Mouse (Mus musculus) neural tube, embryonic 12.5 days (tissue): ENCODE data around the gene Rnf182. TPM values are rescaled to one million over a fixed set of nuclear protein-coding genes. Genes with fewer than 3 reads are reported as not detected.

ENCODE experiments used
- ATAC-seq: fragments of 200-750 bp; cut with Nextera tagmentation; 2 replicates; pipeline ENCODE4 v1.8.0; 2017; ENCODE audit warnings: low read depth, mild to moderate bottlenecking, moderate TSS enrichment, moderate library complexity; ENCODE audit not compliant: low FRiP score
- H3K27ac ChIP-seq: fragments of 300-500 bp; sonication (generic); 2 replicates; pipeline ENCODE4 v1.5.1; 2016
- H3K27me3 ChIP-seq: fragments of 300-500 bp; sonication (generic); replicated peaks from 2 replicates; pipeline ENCODE4 v1.6.1; 2016; ENCODE audit warnings: mild to moderate bottlenecking
- H3K36me3 ChIP-seq: fragments of 300-500 bp; sonication (generic); 2 replicates; pipeline ENCODE4 v1.6.1; 2016; ENCODE audit warnings: mild to moderate bottlenecking
- H3K4me1 ChIP-seq: fragments of 300-500 bp; sonication (generic); 2 replicates; pipeline ENCODE4 v1.6.1; 2016
- H3K4me2 ChIP-seq: fragments of 300-500 bp; sonication (generic); replicated peaks from 2 replicates; pipeline ENCODE4 v1.6.1; 2016; ENCODE audit warnings: mild to moderate bottlenecking
- H3K4me3 ChIP-seq: fragments of 300-500 bp; sonication (generic); 2 replicates; pipeline ENCODE4 v1.5.1; 2016
- H3K9ac ChIP-seq: fragments of 300-500 bp; sonication (generic); 2 replicates; pipeline ENCODE4 v1.6.1; 2016; ENCODE audit warnings: mild to moderate bottlenecking
- H3K9me3 ChIP-seq: fragments of 300-500 bp; sonication (generic); 2 replicates; pipeline ENCODE4 v1.6.1; 2016; ENCODE audit warnings: mild to moderate bottlenecking
- WGBS: fragments of 180-500 bp; shearing (Covaris S2); methylation state at CpG from one replicate; pipeline ENCODE4 v1.1.7; 2016; 5-methylcytosine and 5-hydroxymethylcytosine counted together
- polyA plus RNA-seq: library from polyadenylated mRNA; unstranded; fragments of >200 nt; fragmentation: Nextera tagmentation; extraction: Ambion mirVana; gene quantifications from 2 replicates; pipeline ENCODE4 v1.2.1, GENCODE M21; 2016

The Rnf182 gene
- polyA plus RNA-seq, 1 experiment from 2014 or later: 9.1 TPM

DNA sequence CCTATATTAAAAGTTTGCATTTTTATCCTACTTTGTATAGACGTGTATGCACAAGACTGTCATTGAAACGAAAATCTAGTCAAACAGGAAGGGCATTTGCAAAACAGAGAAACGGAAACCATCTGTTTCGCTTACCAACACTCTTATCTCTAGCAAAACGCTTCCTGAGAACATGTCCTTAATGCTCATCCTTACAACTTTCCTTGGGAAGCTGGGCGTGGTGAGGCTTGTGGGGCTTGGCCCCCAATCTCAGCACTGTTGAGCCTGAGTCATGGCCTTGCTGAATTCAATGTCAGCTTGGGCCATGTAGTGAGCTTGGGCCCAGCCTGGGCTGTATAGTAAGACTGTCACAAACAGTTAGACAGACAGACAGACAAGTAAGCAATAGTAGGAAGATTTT lies 51.4 kb downstream of the Rnf182 start:
- Histone ChIP-seq H3K36me3 (no peaks in the 10 kb centered on the region), H3K4me3 (no peak overlapping the region), H3K4me1 (no peaks in the 10 kb centered on the region), H3K9ac (no peak overlapping the region), H3K9me3 (no peaks in the 10 kb centered on the region), H3K27me3 (no peaks in the 10 kb centered on the region), H3K4me2 (no peak overlapping the region), H3K27ac (no peak overlapping the region)
- no peak for ATAC-seq
- WGBS: 92% methylated on average over 6 of the region's 6 CpGs

DNA sequence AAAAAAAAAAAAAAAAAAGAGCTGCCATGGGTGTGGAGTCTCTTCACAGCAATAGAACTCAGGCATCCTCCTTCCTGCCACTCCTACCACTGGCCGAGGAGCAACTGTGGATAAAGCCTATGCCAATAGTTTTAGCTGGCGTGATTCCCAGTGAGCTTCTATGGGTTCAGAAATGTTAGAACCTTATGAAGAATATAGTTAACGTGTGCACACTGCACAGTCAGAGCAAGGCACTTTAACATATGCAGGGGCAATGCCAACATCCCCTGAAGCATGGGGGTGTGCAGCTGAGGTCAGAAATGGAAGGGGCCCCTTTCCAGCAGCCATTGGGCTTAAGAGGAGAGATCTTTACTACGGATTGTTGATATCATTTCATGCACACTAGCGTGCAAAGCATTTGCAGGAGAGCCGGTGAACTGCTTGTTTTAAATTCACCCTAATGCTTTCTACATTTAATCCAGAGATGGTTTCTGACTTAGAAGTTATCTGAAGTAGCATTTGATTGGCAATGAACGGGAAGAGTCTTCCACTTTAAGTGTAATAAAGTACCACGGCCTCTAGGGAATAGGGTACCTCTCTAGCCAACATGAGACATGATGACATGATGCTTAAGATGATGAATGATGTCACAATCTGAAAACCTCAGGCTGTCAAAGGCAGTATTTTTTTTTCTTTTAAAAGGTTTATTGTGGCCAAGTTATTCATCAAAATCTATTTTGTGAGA lies 61.8 kb downstream of the Rnf182 start:
- H3K27ac ChIP-seq: no peak overlapping the region
- no peak for ATAC-seq
- H3K4me2 ChIP-seq: no peak overlapping the region
- H3K36me3 ChIP-seq: no peaks in the 10 kb centered on the region
- no peak overlapping the region for H3K4me3 ChIP-seq
- H3K27me3 ChIP-seq: no peaks in the 10 kb centered on the region
- H3K9ac ChIP-seq: no peak overlapping the region
- 89% methylated on average over 8 of the region's 8 CpGs for WGBS
- H3K4me1 ChIP-seq: no peaks in the 10 kb centered on the region
- no peaks in the 10 kb centered on the region for H3K9me3 ChIP-seq

DNA sequence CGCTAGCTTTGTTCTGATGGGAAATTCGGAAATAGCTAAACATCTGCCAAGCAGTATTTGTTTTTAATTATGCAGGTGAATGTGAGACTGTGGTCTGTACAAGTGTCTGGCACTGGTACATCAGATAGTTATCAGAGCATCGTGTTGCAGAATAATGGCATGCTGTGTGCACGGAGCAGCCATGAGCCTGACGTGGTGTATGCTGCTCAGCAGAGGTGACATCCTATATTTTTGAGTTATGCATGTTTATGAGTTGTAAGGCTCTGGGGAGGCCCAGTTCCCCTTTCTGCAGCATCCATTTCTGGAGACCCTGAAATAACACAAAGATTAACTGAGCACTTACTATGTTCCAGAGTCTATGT lies 62.4 kb downstream of the Rnf182 start:
- no peaks in the 10 kb centered on the region for H3K9me3 ChIP-seq
- WGBS: 82% methylated on average over 5 of the region's 5 CpGs
- H3K27ac ChIP-seq: no peak overlapping the region
- H3K4me2 ChIP-seq: no peak overlapping the region
- H3K36me3 ChIP-seq: no peaks in the 10 kb centered on the region
- H3K4me1 ChIP-seq: no peaks in the 10 kb centered on the region
- H3K4me3 ChIP-seq: no peak overlapping the region
- no peak for ATAC-seq
- no peak overlapping the region for H3K9ac ChIP-seq
- no peaks in the 10 kb centered on the region for H3K27me3 ChIP-seq

DNA sequence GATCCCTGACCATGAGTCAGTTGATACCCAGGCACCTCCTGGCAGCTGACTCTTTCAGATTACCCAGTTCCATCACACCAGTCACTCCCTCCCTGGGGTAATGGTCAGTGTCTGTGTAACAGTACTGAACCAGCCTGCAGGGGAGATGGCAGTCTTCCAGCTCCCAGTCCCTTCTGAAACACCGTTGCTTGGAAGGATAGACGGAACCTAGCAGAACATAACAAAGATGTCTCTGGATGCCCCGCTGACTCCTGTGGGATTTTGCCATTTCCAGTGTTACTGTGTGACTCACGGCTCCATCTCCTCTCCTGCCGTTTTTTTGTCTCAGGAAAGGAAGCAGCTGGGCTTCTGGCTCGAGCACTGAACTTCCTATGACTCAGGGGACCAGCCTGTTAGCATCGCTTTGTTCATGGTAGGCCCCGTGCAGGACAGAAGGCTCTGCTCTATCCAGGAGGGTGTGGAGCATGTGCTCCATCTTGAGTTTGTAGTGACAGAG lies 69.0 kb downstream of the Rnf182 start:
- Histone ChIP-seq H3K4me2 (0 out of 2 replicates have a peak overlapping the region, but pooled peaks have one; percentile 7), H3K9me3 (no peaks in the 10 kb centered on the region), H3K9ac (no peak overlapping the region), H3K27me3 (no peaks in the 10 kb centered on the region), H3K27ac (no peak overlapping the region), H3K4me3 (no peak overlapping the region), H3K4me1 (peaks cover 6% of the 10 kb centered on the region), H3K36me3 (no peaks in the 10 kb centered on the region)
- ATAC-seq: peak; percentile 58; the same call in 1 of the 2 replicates
- WGBS: 51% methylated on average over 8 of the region's 8 CpGs

DNA sequence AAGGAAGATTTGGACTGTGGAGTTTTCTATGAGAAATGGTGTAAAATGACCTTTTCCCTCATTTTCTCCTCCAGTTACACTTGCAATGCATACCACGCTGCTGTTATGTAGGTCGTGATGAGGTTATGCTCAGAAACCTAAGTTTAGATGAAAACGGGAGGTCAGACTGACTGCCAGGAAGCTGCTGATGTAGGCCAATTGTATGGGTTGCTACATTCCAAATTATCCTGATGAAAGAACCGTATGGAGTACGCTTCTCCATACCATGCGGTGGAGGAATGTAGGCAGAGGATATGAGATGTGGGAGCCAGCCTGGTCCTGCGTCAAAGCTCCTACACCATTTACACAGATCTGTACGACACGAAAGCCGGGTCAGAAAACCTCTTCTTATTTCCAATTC lies 72.6 kb downstream of the Rnf182 start:
- WGBS: 94% methylated on average over 10 of the region's 10 CpGs
- H3K9me3 ChIP-seq: no peaks in the 10 kb centered on the region

DNA sequence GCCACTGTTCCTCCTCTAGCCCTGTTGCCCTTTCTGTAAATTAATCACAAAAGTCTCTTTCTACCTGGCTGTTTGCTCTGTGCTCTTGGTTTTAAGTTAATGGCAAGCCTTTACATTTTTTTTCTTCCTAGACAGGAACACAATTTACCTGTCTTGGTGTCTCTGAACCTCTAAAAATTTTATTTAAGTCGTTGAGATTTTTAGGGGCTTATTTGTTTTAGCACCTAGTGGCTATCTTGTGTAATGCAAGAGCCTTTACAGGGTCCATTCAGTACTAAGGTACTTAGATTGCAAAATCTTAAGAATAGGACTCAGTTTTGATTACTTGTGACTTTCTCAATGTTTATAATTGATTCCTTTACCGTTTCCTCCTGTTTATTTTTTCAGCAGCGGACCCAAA lies 76.2 kb downstream of the Rnf182 start:
- peaks cover 8% of the 10 kb centered on the region for H3K4me1 ChIP-seq
- H3K4me3 ChIP-seq: no peak overlapping the region
- H3K27me3 ChIP-seq: no peaks in the 10 kb centered on the region
- ATAC-seq: no peak
- no peak overlapping the region for H3K9ac ChIP-seq
- no peak overlapping the region for H3K4me2 ChIP-seq
- WGBS: 71% methylated on average over 3 of the region's 3 CpGs
- no peak overlapping the region for H3K27ac ChIP-seq
- no peaks in the 10 kb centered on the region for H3K9me3 ChIP-seq
- no peaks in the 10 kb centered on the region for H3K36me3 ChIP-seq

More for the DNA sequence above, 72.6 kb downstream of the Rnf182 start:
- H3K9ac ChIP-seq: no peak overlapping the region
- no peak overlapping the region for H3K27ac ChIP-seq
- H3K4me1 ChIP-seq: peaks cover 14% of the 10 kb centered on the region
- no peak for ATAC-seq
- H3K27me3 ChIP-seq: no peaks in the 10 kb centered on the region
- no peaks in the 10 kb centered on the region for H3K36me3 ChIP-seq
- H3K4me3 ChIP-seq: no peak overlapping the region
- no peak overlapping the region for H3K4me2 ChIP-seq

DNA sequence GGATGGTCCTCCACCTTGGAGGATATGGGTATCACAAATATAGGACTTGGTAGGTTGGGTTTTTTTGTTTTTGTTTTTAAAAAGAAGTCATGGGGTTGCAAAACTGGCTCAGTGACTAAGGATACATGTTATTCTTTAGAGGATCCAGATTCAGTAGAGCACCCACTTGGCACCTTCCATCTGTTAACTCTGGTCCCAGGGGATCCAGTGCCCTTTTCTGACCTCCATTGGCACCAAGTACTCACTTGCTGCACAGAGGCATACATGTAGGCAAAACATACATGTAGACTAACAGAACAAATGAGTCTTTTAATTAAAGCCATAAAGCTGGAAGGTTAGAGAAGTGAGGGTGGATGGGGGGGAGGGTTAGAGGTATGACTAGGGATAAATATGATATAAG lies 80.0 kb downstream of the Rnf182 start:
- H3K9me3 ChIP-seq: no peaks in the 10 kb centered on the region
- H3K4me1 ChIP-seq: peaks cover 8% of the 10 kb centered on the region; the same call in 1 of the 2 replicates
- H3K4me3 ChIP-seq: no peak overlapping the region
- H3K27ac ChIP-seq: no peak overlapping the region
- ATAC-seq: no peak
- no peaks in the 10 kb centered on the region for H3K27me3 ChIP-seq
- H3K9ac ChIP-seq: no peak overlapping the region
- H3K4me2 ChIP-seq: no peak overlapping the region
- H3K36me3 ChIP-seq: no peaks in the 10 kb centered on the region

DNA sequence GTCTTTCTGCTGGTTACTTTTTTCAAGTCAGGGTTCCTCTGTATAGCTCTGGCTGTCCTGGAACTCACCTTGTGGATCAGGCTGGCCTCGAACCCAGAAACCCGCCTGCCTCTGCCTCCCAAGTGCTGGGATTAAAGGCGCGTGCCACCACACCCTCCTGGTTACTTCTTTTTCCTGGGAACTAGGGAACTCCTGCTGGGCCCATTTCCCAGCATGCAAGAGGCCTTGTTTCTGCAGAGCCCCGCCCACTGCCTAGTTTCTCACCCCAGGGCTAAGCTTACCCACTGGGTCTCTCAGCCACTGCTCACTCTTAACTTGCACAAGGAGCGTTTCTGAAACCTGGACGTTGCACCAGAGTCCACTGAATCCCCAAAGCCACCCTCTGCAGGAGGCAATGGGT lies 80.5 kb downstream of the Rnf182 start:
- 86% methylated on average over 7 of the region's 7 CpGs for WGBS
- Histone ChIP-seq H3K27ac (no peak overlapping the region), H3K36me3 (no peaks in the 10 kb centered on the region), H3K4me2 (no peak overlapping the region), H3K27me3 (no peaks in the 10 kb centered on the region), H3K4me1 (0 out of 2 replicates have a peak, but pooled peaks cover 4% of the 10 kb centered on the region), H3K9me3 (no peaks in the 10 kb centered on the region), H3K9ac (no peak overlapping the region), H3K4me3 (no peak overlapping the region)
- no peak for ATAC-seq

DNA sequence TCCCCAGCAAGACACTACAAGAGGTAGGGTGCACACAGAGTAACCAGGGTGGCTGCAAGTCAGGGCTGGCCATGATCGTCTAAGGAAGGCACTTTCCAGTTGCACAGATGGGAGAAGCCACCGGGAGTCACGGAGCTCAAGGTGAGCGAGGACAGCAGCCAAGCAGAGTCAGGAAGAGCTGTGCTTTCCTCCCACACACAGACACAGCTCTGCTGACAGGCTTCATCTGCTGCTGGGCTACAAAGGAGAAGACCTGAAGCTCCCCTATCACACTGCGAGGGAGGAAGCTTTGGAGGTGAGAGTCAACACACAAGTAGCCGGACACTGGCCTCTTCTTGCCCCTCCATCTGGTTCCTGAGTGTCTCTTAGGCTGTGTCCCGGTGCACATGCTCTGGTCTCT lies 83.0 kb downstream of the Rnf182 start:
- Histone ChIP-seq H3K9me3 (no peaks in the 10 kb centered on the region), H3K4me3 (no peak overlapping the region), H3K27ac (no peak overlapping the region), H3K9ac (no peak overlapping the region), H3K27me3 (no peaks in the 10 kb centered on the region), H3K4me1 (no peaks in the 10 kb centered on the region), H3K36me3 (no peaks in the 10 kb centered on the region), H3K4me2 (no peak overlapping the region)
- WGBS: 84% methylated on average over 7 of the region's 7 CpGs
- no peak for ATAC-seq

DNA sequence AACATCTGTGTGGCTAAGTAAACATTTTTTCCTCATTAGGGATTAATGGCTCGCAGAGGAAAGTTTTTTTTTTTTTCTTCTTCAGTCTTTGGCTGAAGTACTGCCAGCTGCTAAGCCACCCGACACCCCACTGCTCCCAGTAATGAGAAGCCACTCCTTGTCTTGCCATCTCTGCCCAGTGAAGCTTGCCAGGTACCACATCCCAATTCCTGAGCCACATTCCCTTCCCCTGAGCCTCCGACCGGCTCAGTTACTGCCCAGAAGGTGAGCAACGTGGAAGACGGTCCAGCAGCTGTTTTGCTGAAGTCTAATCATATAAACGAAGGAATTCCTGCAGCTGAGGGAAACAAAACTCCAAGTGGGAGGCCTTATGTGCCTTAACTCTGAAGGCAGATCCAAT lies 88.0 kb downstream of the Rnf182 start:
- 70% methylated on average over 7 of the region's 7 CpGs for WGBS
- no peaks in the 10 kb centered on the region for H3K9me3 ChIP-seq
- H3K9ac ChIP-seq: no peak overlapping the region
- H3K4me2 ChIP-seq: no peak overlapping the region
- no peaks in the 10 kb centered on the region for H3K36me3 ChIP-seq
- H3K4me3 ChIP-seq: no peak overlapping the region
- no peaks in the 10 kb centered on the region for H3K27me3 ChIP-seq
- no peaks in the 10 kb centered on the region for H3K4me1 ChIP-seq
- H3K27ac ChIP-seq: no peak overlapping the region
- no peak for ATAC-seq

DNA sequence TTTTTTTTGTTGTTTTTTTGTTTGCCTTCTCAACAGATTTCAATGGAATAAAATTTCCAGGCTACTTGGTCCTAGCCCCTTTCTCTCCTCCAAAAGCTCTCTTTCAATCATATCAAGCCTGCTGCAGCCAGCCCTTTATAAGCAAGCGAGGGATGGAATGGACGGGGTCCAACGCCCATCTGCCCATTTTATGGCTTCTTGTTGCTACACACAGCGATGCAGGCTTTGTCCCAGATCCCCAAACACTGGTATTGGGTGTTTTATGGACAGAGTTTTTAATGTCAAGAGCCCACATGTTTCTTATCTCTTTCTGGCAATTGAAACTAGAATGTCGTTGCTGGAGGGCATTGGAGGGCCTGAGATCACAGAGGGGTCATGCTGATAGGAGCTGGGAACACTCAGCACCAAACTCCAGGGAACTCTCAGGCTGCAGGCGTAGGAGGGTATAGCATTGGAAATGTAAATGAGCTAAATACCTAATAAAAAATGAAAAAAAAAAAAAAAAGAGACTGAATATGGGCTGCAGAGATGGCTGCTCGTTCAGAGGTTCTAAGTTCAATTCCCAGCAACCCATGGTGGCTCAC lies 89.1 kb downstream of the Rnf182 start:
- Histone ChIP-seq H3K9ac (no peak overlapping the region), H3K36me3 (no peaks in the 10 kb centered on the region), H3K4me3 (no peak overlapping the region), H3K27me3 (no peaks in the 10 kb centered on the region), H3K9me3 (no peaks in the 10 kb centered on the region), H3K4me1 (no peaks in the 10 kb centered on the region), H3K27ac (no peak overlapping the region), H3K4me2 (no peak overlapping the region)
- ATAC-seq: no peak
- WGBS: 51% methylated on average over 7 of the region's 7 CpGs

DNA sequence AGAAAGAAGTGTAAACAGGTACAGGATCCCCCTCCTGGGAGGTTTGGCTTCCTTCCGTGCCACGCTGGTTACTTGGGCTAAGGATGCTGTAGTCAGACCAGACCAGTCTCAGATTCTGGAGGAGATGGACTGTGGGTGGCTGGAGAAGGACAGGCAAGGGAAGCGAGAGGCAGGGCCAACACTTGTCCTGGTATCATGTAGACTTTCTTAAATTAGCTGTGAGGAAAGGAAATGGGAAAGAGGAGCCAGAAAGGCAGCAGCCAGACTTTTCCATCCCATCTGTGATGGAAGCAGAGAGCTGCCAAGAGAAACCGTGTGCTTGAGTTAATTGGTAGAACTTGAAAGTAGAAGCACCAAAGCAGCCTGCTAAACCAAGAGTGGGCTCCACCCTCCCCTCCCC lies 90.9 kb downstream of the Rnf182 start:
- Histone ChIP-seq H3K27ac (no peak overlapping the region), H3K4me1 (no peaks in the 10 kb centered on the region), H3K4me2 (no peak overlapping the region), H3K9me3 (no peaks in the 10 kb centered on the region), H3K4me3 (no peak overlapping the region), H3K36me3 (no peaks in the 10 kb centered on the region), H3K9ac (no peak overlapping the region), H3K27me3 (no peaks in the 10 kb centered on the region)
- 88% methylated on average over 4 of the region's 4 CpGs for whole genome bisulfite sequencing
- no peak for ATAC-seq

DNA sequence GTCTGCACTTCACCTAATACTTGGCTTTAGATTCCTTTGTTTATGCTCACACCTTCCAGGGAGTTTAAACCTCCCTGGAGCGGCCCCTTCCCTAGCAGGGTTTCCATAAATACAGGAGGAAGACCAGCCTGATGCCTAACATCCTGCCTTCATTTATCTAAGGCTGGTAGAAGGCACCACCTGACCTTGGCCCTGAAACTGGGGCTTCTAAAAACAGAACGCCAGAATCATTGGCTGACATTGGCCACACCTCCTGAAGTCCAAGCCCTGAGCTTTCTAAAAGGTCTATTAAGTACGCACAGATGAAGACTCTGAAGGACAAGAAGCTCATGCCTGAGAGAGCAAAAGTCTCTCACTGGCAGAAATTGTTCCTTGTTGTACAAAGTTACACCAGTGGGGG lies 94.0 kb downstream of the Rnf182 start:
- H3K4me1 ChIP-seq: no peaks in the 10 kb centered on the region
- 76% methylated on average over 3 of the region's 3 CpGs for WGBS
- no peaks in the 10 kb centered on the region for H3K36me3 ChIP-seq
- H3K27me3 ChIP-seq: no peaks in the 10 kb centered on the region
- no peaks in the 10 kb centered on the region for H3K9me3 ChIP-seq
- H3K27ac ChIP-seq: no peak overlapping the region
- no peak overlapping the region for H3K9ac ChIP-seq
- no peak overlapping the region for H3K4me2 ChIP-seq
- ATAC-seq: no peak
- no peak overlapping the region for H3K4me3 ChIP-seq
